9 mouse cellular contexts compared by ENCODE assay signal in the genomic region with DNA sequence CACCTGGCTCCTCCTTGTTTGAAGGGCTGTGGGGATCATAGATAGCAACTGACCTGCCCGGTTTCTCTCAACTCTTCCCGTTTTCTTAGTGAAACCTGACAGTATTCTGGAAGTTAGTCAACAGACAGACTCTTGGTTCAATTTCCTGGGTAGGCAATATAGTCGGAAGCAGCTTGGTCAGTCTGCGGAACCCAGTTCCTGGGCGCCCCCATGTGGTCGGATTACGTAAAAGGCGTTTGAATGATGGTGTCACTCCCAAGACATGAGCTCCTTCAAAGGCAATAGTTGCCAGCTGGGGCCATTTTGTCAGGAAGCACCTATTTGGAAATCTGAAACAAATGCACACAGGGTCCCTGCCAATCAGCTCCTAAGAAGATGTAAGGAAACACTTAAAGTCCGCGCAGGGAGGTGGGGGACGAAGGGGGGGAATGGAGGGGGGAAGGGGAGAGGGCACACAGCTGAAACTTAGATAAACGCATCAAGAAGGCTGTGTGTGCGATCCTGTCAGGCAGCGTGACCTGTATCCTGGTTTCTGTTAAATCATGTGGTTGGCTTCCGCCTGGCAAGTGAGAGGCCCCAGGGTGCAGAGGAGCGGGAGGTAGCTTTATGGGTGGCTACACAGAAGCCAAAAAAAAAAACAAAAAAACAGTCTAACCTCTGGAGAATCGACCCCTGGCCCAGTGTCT.
DNase-seq lines count a peak whose midpoint lies in the region; ATAC-seq and TF ChIP-seq lines count a peak whose summit lies in the region.
"Had no signal": no experiment of that assay in that cellular context is flagged by ENCODE, and none has a peak within 500 bp of the region (broad histone marks: within the 10 kb centered on the region; RNA-seq: fewer than 3 reads in every experiment).

No protein-coding gene starts in this region.

- peak overlapping the region; percentile 30; the same call in 1 of the 2 replicates for H3K27ac ChIP-seq in forebrain, embryonic 14.5 days (ENCODE audit: low read depth, low read length)
- H3K27ac ChIP-seq in limb, embryonic 15.5 days = peak overlapping the region; percentile 85
- peak overlapping the region; percentile 62; the same call in 1 of the 2 replicates for H3K27ac ChIP-seq in midbrain, postnatal 0 days (ENCODE audit: low read depth, low read length)
- H3K27ac ChIP-seq in stomach, postnatal 0 days (replicated peaks) = peak overlapping the region; percentile 92

- peak; percentile 77 for TF ChIP-seq CTCF in midbrain, postnatal 0 days (IDR thresholded peaks at IDR 0.05)
- peak; percentile 85 for TF ChIP-seq CTCF in stomach, postnatal 0 days (IDR thresholded peaks at IDR 0.05; ENCODE audit: low read depth)

- no peak overlapping the region for H3K4me3 ChIP-seq in forebrain, embryonic 14.5 days (ENCODE audit: low read depth, low read length)
- H3K4me3 ChIP-seq in limb, embryonic 15.5 days = no peak overlapping the region
- no peak overlapping the region for H3K4me3 ChIP-seq in midbrain, postnatal 0 days (ENCODE audit: low read depth, low read length)
- H3K4me3 ChIP-seq in stomach, postnatal 0 days (ENCODE audit: low read depth, low read length) = no peak overlapping the region
- H3K4me3 ChIP-seq: megakaryocyte, embryonic 14.5 days had no signal

- 46% methylated on average over 17 of the region's 17 CpGs for WGBS in forebrain, embryonic 14.5 days
- 29% methylated on average over 17 of the region's 17 CpGs for WGBS in limb, embryonic 15.5 days
- 40% methylated on average over 17 of the region's 17 CpGs for WGBS in midbrain, postnatal 0 days
- 25% methylated on average over 17 of the region's 17 CpGs for WGBS in stomach, postnatal 0 days

- no peaks in the 10 kb centered on the region for H3K9me3 ChIP-seq in forebrain, embryonic 14.5 days (replicated peaks; ENCODE audit: control insufficient read depth, low read length)
- H3K9me3 ChIP-seq in limb, embryonic 15.5 days = no peaks in the 10 kb centered on the region
- H3K9me3 ChIP-seq in midbrain, postnatal 0 days (ENCODE audit: low read length) = no peaks in the 10 kb centered on the region
- no peaks in the 10 kb centered on the region for H3K9me3 ChIP-seq in stomach, postnatal 0 days (ENCODE audit: control insufficient read depth, low read length)

- ATAC-seq in forebrain, embryonic 14.5 days = no peak
- peak; percentile 19 for ATAC-seq in inflammation-experienced regulatory T-cells, adult 6 months
- no peak for ATAC-seq in limb, embryonic 15.5 days (ENCODE audit: insufficient number of reproducible peaks, low FRiP score, low TSS enrichment, low read depth)
- 0 out of 2 replicates have a peak, but pooled peaks have one; percentile 9 for ATAC-seq in midbrain, postnatal 0 days (ENCODE audit: low FRiP score)
- peak; percentile 76 for ATAC-seq in stomach, postnatal 0 days (ENCODE audit: low FRiP score, low TSS enrichment)

- H3K4me2 ChIP-seq in forebrain, embryonic 14.5 days (ENCODE audit: low read length) = no peak overlapping the region
- H3K4me2 ChIP-seq in limb, embryonic 15.5 days = peak overlapping the region; percentile 3; the same call in 1 of the 2 replicates
- H3K4me2 ChIP-seq in midbrain, postnatal 0 days (ENCODE audit: low read depth, low read length, poor library complexity, severe bottlenecking) = no peak overlapping the region
- H3K4me2 ChIP-seq in stomach, postnatal 0 days (replicated peaks; ENCODE audit: low read depth) = peak overlapping the region; percentile 41; the same call in 1 of the 2 replicates

- peak overlapping the region; percentile 10; the same call in 1 of the 2 replicates for H3K9ac ChIP-seq in forebrain, embryonic 14.5 days (ENCODE audit: low read length)
- H3K9ac ChIP-seq in limb, embryonic 15.5 days = no peak overlapping the region
- H3K9ac ChIP-seq in midbrain, postnatal 0 days (replicated peaks; ENCODE audit: low read length, poor library complexity, severe bottlenecking) = no peak overlapping the region
- peak overlapping the region; percentile 18; the same call in 1 of the 2 replicates for H3K9ac ChIP-seq in stomach, postnatal 0 days (ENCODE audit: low read length)

- no peaks in the 10 kb centered on the region for H3K36me3 ChIP-seq in forebrain, embryonic 14.5 days (ENCODE audit: control insufficient read depth, insufficient read depth, low read length)
- no peaks in the 10 kb centered on the region for H3K36me3 ChIP-seq in limb, embryonic 15.5 days
- no peaks in the 10 kb centered on the region for H3K36me3 ChIP-seq in midbrain, postnatal 0 days (ENCODE audit: insufficient read depth, low read length)
- H3K36me3 ChIP-seq in stomach, postnatal 0 days (ENCODE audit: control insufficient read depth, insufficient read depth, low read length) = no peaks in the 10 kb centered on the region

- H3K27me3 ChIP-seq in forebrain, embryonic 14.5 days (replicated peaks; ENCODE audit: control insufficient read depth, insufficient read depth, low read length) = no peaks in the 10 kb centered on the region
- no peaks in the 10 kb centered on the region for H3K27me3 ChIP-seq in limb, embryonic 15.5 days
- H3K27me3 ChIP-seq in midbrain, postnatal 0 days (ENCODE audit: insufficient read depth, low read length) = no peaks in the 10 kb centered on the region
- H3K27me3 ChIP-seq in stomach, postnatal 0 days (ENCODE audit: control insufficient read depth, insufficient read depth, low read length) = no peaks in the 10 kb centered on the region

- peak; percentile 59 to 81 for DNase-seq in cerebellum, postnatal 14 days
- no peak for DNase-seq in cerebellum, adult 9-10 months
- peak; percentile 85 for DNase-seq in adipocyte (ENCODE audit: low spot score)
- peak; percentile 82 for DNase-seq in forebrain, embryonic 14.5 days (ENCODE audit: low spot score)
- peak; percentile 87 for DNase-seq in midbrain, postnatal 0 days (ENCODE audit: low spot score)
- DNase-seq in stomach, postnatal 0 days (ENCODE audit: low spot score) = peak; percentile 94

- H3K4me1 ChIP-seq in forebrain, embryonic 14.5 days (ENCODE audit: control insufficient read depth, insufficient read depth, low read length) = peaks cover 15% of the 10 kb centered on the region
- H3K4me1 ChIP-seq in limb, embryonic 15.5 days = peaks cover 43% of the 10 kb centered on the region
- no peaks in the 10 kb centered on the region for H3K4me1 ChIP-seq in midbrain, postnatal 0 days (ENCODE audit: insufficient read depth, low read length)
- H3K4me1 ChIP-seq in stomach, postnatal 0 days (replicated peaks; ENCODE audit: control insufficient read depth, insufficient read depth) = peaks cover 3% of the 10 kb centered on the region; the same call in 1 of the 2 replicates

- TF ChIP-seq EP300 in stomach, postnatal 0 days (optimal IDR thresholded peaks at IDR 0.05) = no peak

Comparison
In these comparisons a context has a peak if more than half of its experiments do, and no peak if none do; other contexts are left out.
1. ATAC-seq: peak in inflammation-experienced regulatory T-cells, adult 6 months (single experiment), midbrain, postnatal 0 days (single experiment) and stomach, postnatal 0 days (single experiment); none in forebrain, embryonic 14.5 days (single experiment) and limb, embryonic 15.5 days (single experiment).
2. H3K27ac ChIP-seq: peak in every context shown above with its lines; median percentile 92 in stomach, postnatal 0 days; 85 in limb, embryonic 15.5 days; 62 in midbrain, postnatal 0 days; 30 in forebrain, embryonic 14.5 days.
3. H3K4me2 ChIP-seq: peak in limb, embryonic 15.5 days (single experiment) and stomach, postnatal 0 days (single experiment); none in forebrain, embryonic 14.5 days (single experiment) and midbrain, postnatal 0 days (single experiment).
4. H3K9ac ChIP-seq: peak in forebrain, embryonic 14.5 days (single experiment) and stomach, postnatal 0 days (single experiment); none in limb, embryonic 15.5 days (single experiment) and midbrain, postnatal 0 days (single experiment).